Mouse (Mus musculus) urinary bladder, postnatal 25 days (tissue): Measurements from ENCODE around the gene Capns1.
"Not testable (repeated sequence)": the region's sequence is repeated elsewhere in the genome, so short reads cannot be mapped to it uniquely, and the experiment has no call there.

Experiments used
- DNase-seq: peaks from one replicate; pipeline ENCODE4 v3.0.0; 2022; ENCODE audit warnings: low spot score

The Capns1 gene

DNA sequence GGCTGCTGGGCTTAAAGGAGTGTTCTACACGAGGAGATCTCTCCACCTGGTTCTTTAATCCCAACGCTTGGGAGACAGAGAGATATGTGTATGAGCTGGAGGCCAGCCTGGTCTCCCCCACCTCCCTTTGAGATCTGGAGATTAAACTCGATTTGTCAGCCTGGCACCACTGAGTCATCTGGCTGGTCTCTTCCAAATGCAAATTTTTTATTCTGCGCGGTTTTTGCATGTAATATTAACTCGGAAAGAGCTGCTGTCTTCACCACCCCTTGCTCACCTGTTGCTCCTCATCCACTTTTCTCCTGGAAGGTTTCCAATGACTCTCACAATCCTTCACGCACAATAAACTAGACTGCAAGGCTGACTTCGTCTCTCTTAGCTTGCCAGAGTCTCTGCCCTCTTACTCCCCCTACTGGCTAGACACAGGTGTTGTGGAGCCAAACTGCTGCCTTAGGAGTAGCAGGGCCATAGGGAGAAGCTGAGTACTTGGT, at the start of gene Capns1:
TSS of gene Capns1 (minus strand) at position 331 of the 491 bp plus-strand sequence.
- peak; percentile 55 for DNase-seq

DNA sequence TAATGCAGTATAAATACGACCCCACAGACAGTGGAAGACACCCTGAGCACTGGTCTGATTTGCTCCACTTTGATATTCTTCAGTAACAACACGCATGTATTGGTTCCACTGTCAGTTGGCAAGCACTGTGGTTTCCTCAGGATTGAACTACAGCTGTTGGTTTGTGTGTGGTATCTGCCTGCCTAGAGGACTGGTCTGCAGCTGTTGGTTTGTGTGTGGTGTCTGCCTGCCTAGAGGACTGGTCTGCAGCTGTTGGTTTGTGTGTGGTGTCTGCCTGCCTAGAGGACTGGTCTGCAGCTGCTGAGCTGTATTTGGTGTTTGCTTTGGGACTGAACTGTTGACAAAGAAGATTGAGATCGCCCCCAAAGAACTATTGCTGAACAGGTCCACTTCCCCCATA, 38.8 kb upstream of the Capns1 start:
- DNase-seq: not testable (repeated sequence)

DNA sequence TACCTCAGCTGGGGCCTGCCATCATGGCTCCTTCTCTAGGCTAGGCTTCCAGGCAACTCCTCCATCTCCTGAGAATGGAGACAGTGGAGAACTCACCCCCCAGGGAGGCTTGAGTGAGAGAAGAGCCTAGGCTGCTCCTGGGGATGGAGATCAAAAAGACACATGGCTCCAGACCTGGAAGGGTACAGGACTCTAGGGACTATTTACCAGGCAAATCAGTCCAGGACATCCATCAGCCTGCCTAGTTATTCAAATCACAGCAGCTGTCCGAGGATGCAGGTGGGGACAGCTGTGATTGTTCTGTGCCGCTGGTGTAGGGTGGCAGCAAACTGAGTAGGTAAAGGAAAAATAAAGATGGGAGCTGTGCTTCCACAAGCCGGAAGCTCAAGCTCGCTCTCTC, 37.0 kb upstream of the Capns1 start, which contains the start of gene Ovol3:
TSS of gene Ovol3 (minus strand) at position 101 of the 400 bp plus-strand sequence.
- DNase-seq: no peak

DNA sequence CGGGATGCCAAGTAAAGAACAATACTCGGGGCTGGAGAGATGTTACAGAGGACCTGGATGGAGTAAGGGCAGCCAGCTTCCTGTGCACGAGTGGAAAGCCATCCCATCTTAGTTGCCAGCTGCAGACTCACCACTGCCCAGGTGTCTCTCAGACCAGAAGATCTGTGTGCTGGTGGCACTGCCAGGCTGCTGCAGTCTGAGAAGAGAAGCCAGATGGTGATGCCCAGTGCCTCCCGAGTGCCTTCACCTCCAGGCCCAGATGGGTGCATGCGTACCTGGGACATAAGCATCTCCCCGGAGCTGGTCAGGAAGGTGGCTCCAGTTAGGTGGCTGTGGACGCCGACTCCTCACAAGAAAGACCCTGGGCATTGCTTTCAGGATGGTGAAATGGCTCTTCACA, 36.5 kb upstream of the Capns1 start:
- DNase-seq: no peak

DNA sequence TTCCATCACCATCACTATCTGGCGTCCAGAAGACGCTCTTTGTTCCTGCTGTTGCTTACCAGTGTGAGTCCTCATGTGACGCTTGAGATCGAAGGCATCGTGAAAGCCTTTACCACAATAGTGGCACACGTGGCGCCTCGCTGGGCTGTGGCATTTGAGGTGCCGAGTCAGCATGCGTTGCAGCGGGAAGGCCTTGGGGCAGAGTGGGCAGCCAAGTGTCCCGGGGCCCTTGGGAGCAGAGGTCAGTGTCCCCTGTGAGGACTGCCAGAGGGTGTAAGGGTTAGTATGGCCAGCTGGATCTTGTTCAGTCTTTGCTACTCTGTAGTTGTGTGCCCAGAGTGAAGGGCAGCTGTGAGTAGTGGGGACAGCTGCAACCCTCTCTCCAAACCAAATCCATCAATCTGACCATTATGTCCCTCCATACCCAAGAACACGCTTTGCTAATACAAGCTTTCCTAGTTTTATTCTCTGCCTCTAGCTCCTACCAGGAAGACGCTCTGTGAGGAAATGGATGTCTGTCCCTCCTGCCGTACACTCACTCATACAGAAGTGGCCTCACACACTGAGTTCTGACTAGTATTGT, 35.8 kb upstream of the Capns1 start:
- DNase-seq: no peak

DNA sequence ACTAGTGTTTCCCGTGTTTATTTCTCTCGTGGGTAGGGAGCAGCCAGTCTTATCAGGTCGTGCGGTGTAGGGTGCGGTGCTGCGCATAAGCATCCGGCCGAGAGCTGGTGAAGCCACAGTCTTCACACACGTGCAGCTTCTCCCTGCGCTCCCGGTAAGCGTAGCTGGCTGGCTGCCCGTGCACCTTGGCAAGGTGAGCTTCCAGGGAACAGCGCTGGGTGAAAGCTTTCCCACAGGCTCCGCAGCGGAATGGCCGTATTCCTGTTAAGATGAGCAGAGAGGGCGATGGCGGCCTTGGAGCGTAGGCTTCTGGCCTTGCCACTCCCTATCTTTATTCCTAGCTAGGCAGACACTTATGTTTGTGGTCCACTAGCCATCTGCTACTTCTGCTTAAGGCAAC, 34.8 kb upstream of the Capns1 start:
- no peak for DNase-seq

DNA sequence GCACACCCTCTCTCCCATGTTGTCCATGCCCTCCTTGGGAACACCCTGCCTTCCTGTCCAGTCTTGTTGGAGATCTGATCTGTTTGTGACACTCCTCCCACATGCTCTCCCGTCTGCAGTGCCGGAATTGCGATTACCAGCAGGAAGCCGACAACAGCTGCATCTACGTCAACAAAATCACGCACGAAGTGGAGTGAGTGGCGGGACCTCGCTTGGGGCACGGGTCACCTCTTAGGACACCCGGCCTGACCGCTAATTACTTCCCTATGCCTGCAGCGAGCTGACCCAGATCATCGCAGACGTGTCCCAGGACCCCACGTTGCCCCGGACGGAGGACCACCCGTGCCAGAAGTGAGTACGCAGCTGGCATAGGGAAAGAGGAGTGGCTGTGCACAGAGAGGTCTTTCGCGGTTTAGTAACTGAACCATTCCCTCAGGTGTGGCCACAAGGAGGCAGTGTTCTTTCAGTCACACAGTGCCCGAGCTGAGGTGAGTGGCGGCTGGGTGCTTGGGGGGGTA, 34.1 kb upstream of the Capns1 start:
- DNase-seq: peak; percentile 51

DNA sequence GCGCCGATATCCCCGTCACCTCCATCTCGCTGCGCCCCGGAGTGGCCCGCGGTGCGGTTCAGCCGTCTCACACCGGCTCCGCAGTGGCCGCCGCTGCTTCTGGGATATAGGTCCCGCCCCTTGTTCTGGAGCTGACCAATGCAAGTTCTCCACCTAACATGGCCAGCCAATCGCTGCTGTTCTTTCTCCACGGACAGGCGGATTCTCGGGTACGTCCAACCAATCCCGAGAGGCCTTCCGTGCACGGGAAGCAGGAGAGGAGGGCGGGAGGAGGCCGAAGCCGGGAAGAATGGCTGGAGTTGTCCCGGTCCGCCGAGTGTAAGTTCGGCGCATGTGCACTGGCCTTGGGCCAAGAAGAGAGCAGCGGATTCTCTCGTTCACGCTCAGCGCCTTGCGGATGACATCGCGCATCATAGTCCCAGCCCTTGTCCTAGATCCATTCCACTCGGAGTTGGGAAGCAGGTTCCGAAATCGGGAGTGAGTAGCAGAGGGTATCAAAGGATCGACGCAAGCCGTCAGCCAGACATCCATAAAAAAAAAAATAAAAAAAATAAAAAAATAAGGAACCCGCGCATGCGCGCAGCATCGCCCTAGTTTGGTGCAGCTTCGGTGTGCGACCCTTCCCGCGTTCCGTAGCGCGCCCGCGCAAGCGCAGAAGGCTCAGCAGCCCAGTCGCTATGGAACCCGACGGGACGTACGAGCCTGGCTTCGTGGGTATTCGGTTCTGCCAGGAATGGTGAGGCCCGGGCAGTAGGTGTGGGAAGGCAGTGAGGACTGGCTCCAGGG, 33.3 kb upstream of the Capns1 start, which contains the start of the genes Polr2i and Tbcb:
TSS of gene Polr2i (plus strand) at position 280 of the 786 bp plus-strand sequence.
TSS of gene Tbcb (minus strand) at position 604 of the 786 bp plus-strand sequence.
- peak; percentile 96 for DNase-seq

DNA sequence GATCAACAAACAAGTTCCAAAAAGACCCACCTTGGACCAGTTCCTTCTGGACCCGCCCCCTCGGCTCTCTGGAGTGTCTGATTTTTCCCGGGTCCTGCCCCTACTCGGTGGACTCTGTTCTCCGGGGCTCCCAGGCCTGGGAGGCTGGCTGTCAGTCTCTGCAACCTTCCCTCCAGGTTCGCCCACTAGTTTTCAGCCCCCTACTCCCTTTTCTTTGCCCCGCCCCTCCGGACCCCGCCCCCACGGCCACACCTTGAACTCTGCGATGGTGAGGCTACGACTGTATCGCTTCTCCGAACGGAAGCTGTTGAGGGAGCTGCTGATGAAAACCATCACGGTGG, 32.7 kb upstream of the Capns1 start:
- no peak for DNase-seq

DNA sequence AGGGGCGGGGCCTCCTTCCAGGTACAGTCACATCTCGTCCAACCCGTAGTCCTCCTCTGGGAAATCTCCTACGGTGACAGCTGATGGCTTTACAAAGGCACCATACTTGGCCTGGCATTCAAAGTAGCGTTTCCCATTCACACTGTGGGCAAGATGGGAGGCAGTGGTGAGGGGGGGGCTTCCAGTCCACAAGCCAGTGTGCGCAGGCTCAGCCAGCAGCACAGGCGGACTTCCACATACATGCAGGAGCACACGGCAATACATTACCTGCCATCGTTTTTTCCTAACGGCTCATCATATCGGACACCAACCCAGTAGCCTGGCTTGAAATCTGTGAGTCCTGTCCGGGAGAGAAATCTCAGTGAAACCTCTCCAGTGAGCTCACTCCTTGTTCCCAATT, 25.6 kb upstream of the Capns1 start:
- DNase-seq: no peak

DNA sequence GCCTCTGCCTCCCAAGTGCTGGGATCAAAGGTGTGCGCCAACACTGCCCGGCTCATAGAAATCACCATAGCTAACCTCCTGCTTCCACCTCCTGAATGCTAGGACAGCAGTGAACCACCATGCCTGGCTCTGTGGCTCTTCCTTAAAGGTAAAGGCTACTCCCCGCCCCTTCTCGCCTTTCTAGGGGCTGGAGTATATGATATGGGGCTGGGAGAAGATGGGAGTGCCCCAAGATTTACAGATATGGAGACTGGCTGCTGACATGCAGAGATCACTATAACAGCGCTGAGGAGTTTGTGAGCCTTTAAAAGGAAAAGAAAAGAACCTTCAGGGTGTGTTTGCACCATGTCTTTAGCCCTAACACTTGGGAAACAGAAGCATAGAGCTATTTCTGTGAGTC, 23.6 kb upstream of the Capns1 start:
- DNase-seq: no peak

DNA sequence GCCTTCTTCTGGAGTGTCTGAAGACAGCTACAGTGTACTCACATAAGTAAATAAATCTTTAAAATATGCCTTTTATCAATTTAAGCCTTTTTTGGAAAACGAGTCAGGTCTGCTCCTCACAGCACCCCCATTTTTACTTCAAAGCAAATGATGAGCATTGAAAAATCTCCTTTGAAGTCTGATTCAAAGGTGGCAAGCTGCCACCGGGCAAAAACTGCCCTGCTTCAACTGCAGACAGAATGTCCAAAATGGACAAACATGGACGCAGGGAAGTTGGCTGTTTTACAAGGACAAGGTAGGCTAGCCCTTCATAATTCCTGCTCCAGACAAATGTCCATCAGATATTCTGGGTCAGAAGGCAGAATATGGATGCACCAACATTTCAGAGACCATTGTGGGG, 22.8 kb upstream of the Capns1 start:
- DNase-seq: no peak

DNA sequence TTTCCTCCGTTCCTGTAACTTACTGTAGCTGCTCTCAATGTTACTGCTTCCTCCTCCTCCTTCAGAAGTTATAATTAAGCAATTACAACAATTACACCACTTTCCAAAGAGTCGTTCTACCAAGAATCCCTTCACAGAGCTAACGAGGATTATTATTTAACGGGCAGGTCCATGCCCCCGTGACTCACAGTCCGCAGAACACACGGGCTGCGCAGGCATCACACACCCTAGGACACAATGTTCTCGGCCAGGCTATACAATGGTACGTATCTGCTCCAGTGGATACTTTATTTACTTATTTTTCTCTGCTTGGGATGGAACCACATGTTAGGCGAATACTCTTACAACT, 21.4 kb upstream of the Capns1 start:
- no peak for DNase-seq

DNA sequence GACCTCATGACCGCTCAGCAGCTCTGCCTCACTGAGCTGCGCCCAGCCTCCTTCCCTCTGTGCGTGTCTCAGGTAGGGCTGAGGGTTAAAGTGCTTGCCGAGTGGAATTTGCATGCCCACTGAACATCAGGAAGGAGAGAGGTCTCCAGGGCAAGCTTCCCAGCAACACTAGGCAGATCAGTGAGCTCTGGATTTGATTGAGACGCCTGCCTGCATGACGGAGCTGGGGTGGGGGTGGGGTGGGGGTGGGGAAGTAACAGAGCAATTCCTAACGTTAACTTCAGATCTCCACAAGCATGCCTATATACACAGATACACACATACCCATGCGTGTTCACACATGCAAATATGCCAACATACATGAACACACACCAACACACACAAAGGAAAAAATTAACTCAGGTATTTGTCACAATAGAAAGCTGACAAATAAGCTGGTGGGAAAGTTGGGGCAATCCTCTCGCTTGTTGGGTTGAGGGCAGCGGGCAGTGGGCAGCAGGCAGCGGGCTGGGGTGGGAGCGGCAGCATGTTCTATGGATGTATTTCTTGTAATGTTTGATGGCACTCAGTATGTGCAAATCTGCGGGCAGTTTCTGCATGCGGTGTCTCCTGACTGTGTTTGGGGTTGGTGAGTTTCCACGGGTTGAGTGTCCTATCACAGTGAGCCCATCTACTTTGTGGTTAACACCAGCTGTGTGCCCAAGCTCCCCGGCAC, 20.8 kb upstream of the Capns1 start:
- peak; percentile 53 for DNase-seq

DNA sequence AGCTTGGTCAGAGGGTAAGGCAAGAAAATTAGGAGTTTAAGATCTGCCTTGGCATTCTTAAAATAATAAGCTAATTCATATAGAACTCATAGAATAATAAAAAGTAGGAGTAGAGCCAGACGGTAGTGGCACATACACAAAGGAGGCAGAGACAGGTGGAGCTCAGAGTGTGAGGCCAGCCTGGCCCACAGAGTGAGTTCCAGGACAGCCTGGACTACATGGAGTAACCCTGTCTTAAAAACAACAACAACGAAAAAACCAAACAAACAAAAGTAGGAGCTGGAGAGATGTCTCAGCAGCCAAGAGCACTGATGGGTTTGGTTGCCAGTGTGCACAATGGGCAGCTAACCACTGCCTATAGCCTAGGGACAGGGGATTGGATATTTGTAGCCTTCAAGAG, 18.7 kb upstream of the Capns1 start:
- DNase-seq: no peak

DNA sequence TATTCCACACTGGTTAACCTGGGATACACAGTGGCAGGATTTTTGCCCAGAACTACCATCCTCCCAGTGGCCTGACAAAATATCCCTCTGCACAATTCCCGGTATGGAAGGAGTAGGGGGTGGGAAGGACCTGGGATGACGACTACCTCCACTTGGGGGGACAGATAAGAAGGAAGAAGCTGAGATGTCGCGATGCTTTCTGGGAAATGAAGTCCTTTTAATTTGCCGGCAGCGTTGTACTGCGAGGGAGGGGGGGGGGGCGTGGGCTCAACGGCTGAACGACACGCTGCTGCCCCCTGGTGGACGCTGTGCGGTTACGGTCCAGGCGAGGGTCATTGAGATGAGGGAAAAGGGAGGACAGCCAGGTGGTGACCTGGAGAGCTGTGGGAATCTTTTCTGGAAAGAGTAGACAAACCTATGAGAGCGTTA, 18.1 kb upstream of the Capns1 start:
- DNase-seq: peak; percentile 85

DNA sequence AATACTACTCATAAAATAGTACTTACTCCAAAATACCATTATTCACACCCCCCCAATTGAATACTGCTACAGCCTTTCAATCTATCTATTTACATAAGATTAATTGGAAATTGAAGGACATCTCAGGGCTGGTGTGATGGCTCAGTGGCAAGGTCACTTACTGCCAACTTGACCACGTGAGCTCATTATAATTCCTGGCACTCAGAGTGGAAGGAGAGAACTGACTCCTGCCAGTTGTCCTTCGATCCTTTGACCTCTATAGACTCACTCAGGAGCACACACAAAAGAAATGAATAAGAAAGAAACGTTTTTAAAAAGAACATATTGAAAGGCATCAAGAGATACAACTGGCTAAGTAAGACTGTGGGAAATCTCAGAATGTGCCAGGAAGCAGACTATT, 17.3 kb upstream of the Capns1 start:
- DNase-seq: no peak

DNA sequence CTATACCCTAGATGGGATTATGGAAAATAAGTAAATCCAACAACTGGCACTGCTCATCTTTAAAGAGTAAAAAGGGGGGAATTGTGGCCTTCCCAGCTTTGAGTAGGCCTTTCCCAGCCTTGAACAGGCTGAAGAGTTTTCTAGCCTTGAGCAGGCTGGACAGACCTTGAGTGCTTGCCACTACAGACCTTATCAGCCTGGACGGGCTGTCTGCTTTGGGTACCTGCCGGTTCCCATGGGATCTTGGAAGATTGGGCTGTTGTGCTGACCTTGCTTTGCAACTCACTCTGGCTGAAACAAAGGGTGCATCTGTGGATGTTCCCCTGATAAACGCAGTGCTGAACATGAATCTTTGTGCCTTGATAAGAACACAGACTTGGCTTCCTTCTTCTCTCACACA, 15.3 kb upstream of the Capns1 start:
- DNase-seq: no peak

DNA sequence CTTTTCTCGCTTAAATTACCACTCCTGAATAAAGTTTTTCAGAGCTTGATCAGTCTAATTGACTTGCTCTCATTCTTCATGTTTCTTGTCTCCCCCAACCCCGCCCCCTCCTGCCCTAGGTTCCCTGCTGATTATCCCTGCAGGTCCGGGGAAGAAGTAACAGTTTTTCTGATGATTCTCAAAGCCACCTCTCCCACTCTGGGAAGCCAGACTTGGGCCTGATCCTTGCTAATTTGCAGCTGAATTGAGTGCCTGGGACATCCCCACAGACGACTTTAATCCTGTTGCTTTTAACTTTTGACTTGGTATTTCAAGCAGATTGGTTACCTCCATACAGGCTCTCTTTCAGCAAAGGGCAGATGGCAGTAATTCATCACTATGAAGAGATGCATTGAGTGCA, 12.4 kb upstream of the Capns1 start:
- DNase-seq: no peak

DNA sequence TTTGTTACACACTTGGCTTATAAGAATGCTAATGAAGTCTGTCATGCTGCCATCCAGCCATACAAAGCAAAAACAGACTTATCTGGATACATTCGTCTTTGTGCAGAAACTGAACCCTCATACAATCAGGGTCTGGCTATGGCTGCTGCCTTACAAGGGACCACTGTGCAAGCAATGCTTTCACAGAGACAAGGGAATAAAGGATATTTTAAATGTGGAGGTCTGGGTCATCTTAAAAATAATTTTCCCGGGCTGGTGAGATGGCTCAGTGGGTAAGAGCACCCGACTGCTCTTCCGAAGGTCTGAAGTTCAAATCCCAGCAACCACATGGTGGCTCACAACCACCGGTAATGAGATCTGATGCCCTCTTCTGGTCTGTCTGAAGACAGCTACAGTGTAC, 7.8 kb upstream of the Capns1 start:
- DNase-seq: not testable (repeated sequence)

DNA sequence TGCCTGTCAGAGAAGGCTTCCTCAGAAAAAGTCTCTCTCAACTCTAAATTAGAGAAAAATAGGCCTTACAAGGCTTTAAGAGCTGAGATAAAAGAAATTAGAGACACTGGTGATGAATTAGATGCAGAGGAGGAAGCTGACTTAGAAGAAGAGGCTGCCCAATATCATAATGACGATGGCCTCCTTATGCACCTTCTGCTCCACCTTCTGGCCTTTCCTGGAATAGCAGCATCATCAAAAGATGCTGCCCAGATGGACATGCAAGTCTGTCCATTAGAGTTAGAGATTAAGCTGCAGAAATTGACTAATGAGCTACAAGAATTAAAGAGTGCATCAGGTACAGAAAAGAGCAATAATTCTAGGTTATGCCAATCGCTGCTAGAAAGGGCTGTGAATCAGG, 6.8 kb upstream of the Capns1 start:
- DNase-seq: peak; percentile 63

DNA sequence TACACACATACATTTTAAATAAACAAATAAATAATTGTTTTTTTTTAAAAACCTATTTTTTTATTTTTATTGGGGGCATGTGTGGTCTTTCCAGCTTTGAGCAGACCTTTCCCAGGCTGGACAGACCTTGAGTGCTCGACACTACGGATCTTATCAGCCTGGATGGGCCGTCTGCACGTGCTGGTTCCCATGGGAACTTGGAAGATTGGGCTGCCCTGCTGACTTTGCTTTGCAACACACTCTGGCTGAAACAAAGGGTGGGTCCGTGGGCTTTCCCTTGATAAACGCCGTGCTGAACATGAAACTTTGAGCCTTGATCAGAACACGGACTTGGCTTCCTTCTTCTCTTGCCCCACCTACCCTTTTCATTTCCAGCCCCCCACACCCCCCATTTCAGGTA, 5.8 kb upstream of the Capns1 start:
- no peak for DNase-seq
